Mouse (Mus musculus) midbrain, embryonic 14.5 days (tissue): ENCODE results near the gene Dact2. TPM values are rescaled to one million over a fixed set of nuclear protein-coding genes. Genes with fewer than 3 reads are reported as not detected.

Experiments
- ATAC-seq: fragments of 200-750 bp; cut with Nextera tagmentation; 2 replicates; pipeline ENCODE4 v1.8.0; 2017; ENCODE audit warnings: moderate number of reproducible peaks, moderate library complexity; ENCODE audit not compliant: low FRiP score, low TSS enrichment
- DNase-seq: peaks from one replicate; pipeline ENCODE4 v3.0.0-alpha.2; 2015
- H3K27ac ChIP-seq: fragments of 300-500 bp; sonication (generic); replicated peaks from 2 replicates; pipeline ENCODE4 v1.5.1; 2014; ENCODE audit warnings: mild to moderate bottlenecking, low read depth, low read length, moderate library complexity
- H3K27me3 ChIP-seq: fragments of 300-500 bp; sonication (generic); 2 replicates; pipeline ENCODE4 v1.6.1; 2014; ENCODE audit warnings: low read length, control low read depth, mixed read lengths; ENCODE audit not compliant: control insufficient read depth, insufficient read depth
- H3K36me3 ChIP-seq: fragments of 300-500 bp; sonication (generic); 2 replicates; pipeline ENCODE4 v1.6.1; 2014; ENCODE audit warnings: low read length, control low read depth; ENCODE audit not compliant: control insufficient read depth, insufficient read depth
- H3K4me1 ChIP-seq: fragments of 300-500 bp; sonication (generic); 2 replicates; pipeline ENCODE4 v1.6.1; 2014; ENCODE audit warnings: mild to moderate bottlenecking, antibody characterized with exemption, low read length, control low read depth; ENCODE audit not compliant: control insufficient read depth, insufficient read depth
- H3K4me2 ChIP-seq: fragments of 300-500 bp; sonication (generic); 2 replicates; pipeline ENCODE4 v1.6.1; 2014; ENCODE audit warnings: mild to moderate bottlenecking, low read length, moderate library complexity
- H3K4me3 ChIP-seq: fragments of 300-500 bp; sonication (generic); replicated peaks from 2 replicates; pipeline ENCODE4 v1.5.1; 2014; ENCODE audit warnings: low read depth, low read length
- H3K9ac ChIP-seq: fragments of 300-500 bp; sonication (generic); replicated peaks from 2 replicates; pipeline ENCODE4 v1.6.1; 2014; ENCODE audit warnings: mild to moderate bottlenecking, low read length, moderate library complexity
- H3K9me3 ChIP-seq: fragments of 300-500 bp; sonication (generic); 2 replicates; pipeline ENCODE4 v1.6.1; 2016; ENCODE audit warnings: low read length, control low read depth, mixed read lengths; ENCODE audit not compliant: control insufficient read depth
- WGBS: fragments of 180-500 bp; shearing (Covaris S2); extraction: QIAGEN DNeasy Blood & Tissue Kit; methylation state at CpG from one replicate; pipeline ENCODE4 v1.1.7; 2014; 5-methylcytosine and 5-hydroxymethylcytosine counted together
- polyA plus RNA-seq: library from polyadenylated mRNA; unstranded; fragments of >200 nt; fragmentation: Nextera tagmentation; extraction: Ambion mirVana; gene quantifications from 2 replicates; pipeline ENCODE4 v1.2.1, GENCODE M21; 2014

Dact2 gene
- polyA plus RNA-seq, 1 experiment from 2014 or later: 2.1 TPM

DNA sequence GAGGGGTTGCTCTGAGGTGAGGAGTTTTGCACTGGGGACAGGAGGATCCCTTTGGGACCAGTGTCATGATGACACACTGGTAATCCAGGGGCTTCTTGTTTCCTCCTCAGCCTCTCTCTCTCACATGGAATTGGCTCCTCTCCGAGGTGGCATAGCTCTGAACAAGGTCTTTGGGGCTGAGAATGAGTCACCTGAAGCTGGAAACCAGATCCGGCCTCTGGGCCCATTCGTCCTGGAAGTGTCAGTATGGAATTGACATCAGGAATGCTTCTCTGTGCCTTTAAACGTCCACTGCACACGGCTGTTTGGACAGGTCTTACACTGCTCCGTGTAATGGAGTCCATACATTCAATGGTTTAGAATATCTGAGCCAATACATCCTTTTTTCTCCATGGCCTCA, 33.0 kb upstream of the Dact2 start:
- H3K27me3 ChIP-seq: no peaks in the 10 kb centered on the region
- H3K27ac ChIP-seq: no peak overlapping the region
- no peaks in the 10 kb centered on the region for H3K9me3 ChIP-seq
- ATAC-seq (no peak), DNase-seq (no peak)
- no peak overlapping the region for H3K4me2 ChIP-seq
- H3K4me3 ChIP-seq: no peak overlapping the region
- H3K9ac ChIP-seq: no peak overlapping the region
- 89% methylated on average over 6 of the region's 6 CpGs for WGBS
- no peaks in the 10 kb centered on the region for H3K36me3 ChIP-seq
- H3K4me1 ChIP-seq: no peaks in the 10 kb centered on the region

- H3K4me1 ChIP-seq: no peaks in the 10 kb centered on the region
- no peak overlapping the region for H3K27ac ChIP-seq
- no peak for ATAC-seq
- H3K4me3 ChIP-seq: no peak overlapping the region
- DNase-seq: no peak
- 75% methylated on average over 12 of the region's 12 CpGs for WGBS
- no peaks in the 10 kb centered on the region for H3K36me3 ChIP-seq
- no peaks in the 10 kb centered on the region for H3K27me3 ChIP-seq
- H3K4me2 ChIP-seq: no peak overlapping the region
- no peak overlapping the region for H3K9ac ChIP-seq
- H3K9me3 ChIP-seq: no peaks in the 10 kb centered on the region
Observed at GRCm38 (mm10) chr17:14234774-14235389, 30.8 kb upstream of the Dact2 start.

DNA sequence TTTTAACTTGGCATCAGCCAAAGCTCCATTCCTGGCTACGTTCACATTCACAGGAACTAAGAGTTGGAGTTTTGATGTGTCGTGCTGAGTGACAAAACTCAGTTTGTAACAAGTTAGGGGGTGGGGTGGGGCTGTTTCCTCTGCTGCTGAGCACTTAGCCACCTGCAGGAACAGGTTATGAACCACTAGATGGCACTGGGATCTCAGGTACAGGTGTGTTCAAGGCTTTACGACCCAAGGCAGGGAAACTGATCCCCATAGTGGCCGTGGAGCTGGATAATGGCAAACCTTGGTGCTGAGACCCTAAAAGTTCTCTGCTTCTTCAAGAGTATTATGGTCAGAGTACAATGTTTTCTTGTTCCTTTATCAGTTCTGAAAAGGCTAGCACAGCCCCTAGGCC, 29.6 kb upstream of the Dact2 start:
- Histone ChIP-seq H3K27ac (no peak overlapping the region), H3K9ac (no peak overlapping the region), H3K36me3 (no peaks in the 10 kb centered on the region), H3K9me3 (no peaks in the 10 kb centered on the region), H3K4me1 (no peaks in the 10 kb centered on the region), H3K4me2 (no peak overlapping the region), H3K4me3 (no peak overlapping the region), H3K27me3 (no peaks in the 10 kb centered on the region)
- ATAC-seq (no peak), DNase-seq (no peak)
- WGBS: 59% methylated on average over 4 of the region's 4 CpGs

DNA sequence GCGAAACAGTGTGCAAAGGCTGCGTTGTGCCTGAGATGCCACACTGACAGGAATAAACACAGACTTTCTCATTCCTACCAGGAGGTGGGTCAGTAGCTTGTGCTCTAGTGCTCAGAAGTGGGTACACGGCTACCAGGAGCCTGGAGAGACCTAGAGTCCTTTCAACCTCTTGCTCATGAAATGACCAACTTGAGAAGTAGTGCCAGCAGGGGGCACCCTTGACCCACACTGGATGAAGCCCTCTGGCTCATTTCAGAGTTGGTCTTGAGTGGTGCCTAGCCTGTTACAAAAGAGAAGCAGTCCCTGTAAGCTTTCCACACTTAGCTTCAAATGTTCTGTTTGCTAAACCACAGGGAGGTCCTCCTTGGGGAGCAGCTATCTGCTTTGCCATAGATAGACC, 28.5 kb upstream of the Dact2 start:
- no peaks in the 10 kb centered on the region for H3K27me3 ChIP-seq

DNA sequence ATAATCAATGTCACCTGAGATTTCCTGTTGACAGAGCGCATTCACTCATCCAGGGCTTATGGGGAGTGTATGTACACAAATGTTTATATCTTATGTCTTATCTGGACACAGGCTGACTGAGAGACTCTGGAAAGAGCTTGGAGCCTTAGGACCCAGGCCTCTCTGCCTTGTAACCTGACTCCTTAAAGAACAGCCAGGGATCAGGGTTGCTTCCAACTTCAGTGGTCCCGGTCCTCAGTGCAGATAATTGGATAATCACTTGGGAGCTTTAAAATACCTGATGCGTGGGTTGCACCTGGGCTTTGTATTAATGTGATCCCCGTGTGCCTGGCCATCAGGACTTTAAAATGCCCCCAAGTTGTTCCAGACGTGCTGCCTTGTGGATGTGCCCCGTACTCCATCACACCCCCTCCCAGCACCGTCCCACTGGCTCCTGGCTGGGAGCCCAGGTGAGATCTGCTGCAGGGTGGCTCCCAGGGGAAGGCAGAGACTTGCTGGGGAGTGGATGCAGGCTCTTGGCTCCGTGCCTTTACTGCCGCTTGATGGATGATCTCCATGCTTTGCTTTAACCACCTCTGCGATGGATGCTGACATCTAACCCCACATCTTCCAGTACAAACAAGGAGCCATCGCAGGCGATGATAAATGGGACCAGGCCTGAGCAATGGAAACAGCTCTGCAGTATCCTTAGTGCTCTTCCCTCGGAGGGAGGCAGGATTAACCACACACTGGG, 26.8 kb upstream of the Dact2 start:
- Histone ChIP-seq H3K27ac (no peak overlapping the region), H3K36me3 (no peaks in the 10 kb centered on the region), H3K9me3 (no peaks in the 10 kb centered on the region), H3K9ac (no peak overlapping the region), H3K4me2 (no peak overlapping the region), H3K4me3 (no peak overlapping the region), H3K4me1 (no peaks in the 10 kb centered on the region), H3K27me3 (no peaks in the 10 kb centered on the region)
- no peak for DNase-seq
- 20% methylated on average over 13 of the region's 13 CpGs for WGBS
- no peak for ATAC-seq

More for the DNA sequence above, 28.5 kb upstream of the Dact2 start:
- ATAC-seq (no peak), DNase-seq (peak; percentile 89)
- Histone ChIP-seq H3K36me3 (no peaks in the 10 kb centered on the region), H3K4me2 (no peak overlapping the region), H3K27ac (no peak overlapping the region), H3K4me1 (no peaks in the 10 kb centered on the region), H3K9ac (no peak overlapping the region), H3K9me3 (no peaks in the 10 kb centered on the region), H3K4me3 (no peak overlapping the region)
- WGBS: 56% methylated on average over 3 of the region's 3 CpGs

- H3K36me3 ChIP-seq: no peaks in the 10 kb centered on the region
- no peaks in the 10 kb centered on the region for H3K9me3 ChIP-seq
- 87% methylated on average over 4 of the region's 4 CpGs for WGBS
- DNase-seq: no peak
- no peak for ATAC-seq
- H3K27ac ChIP-seq: no peak overlapping the region
- H3K27me3 ChIP-seq: no peaks in the 10 kb centered on the region
- no peak overlapping the region for H3K4me3 ChIP-seq
- no peak overlapping the region for H3K4me2 ChIP-seq
- no peaks in the 10 kb centered on the region for H3K4me1 ChIP-seq
- no peak overlapping the region for H3K9ac ChIP-seq
Observed at GRCm38 (mm10) chr17:14228381-14228780, 24.3 kb upstream of the Dact2 start.

DNA sequence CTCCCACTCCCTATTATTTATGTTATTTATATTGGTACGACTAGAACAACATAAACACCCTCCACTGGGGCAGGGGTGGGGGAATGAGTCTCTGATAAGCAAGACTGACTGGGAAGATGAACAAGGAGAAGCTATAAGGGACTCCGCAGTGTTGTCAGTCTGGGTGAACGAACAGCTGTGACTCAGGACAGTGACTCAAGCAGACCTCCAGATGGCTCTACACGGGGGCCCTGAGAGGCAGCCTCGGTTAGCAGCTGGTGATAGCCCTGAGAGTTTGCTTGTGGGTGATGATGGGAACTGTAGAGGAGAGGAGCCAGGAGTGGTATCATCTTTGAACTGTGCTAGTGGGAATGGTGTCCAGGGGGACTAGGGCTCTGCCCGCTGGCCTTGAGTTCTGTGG, 23.5 kb upstream of the Dact2 start:
- Histone ChIP-seq H3K27me3 (no peaks in the 10 kb centered on the region), H3K36me3 (no peaks in the 10 kb centered on the region), H3K27ac (no peak overlapping the region), H3K9ac (no peak overlapping the region), H3K4me3 (no peak overlapping the region), H3K4me1 (no peaks in the 10 kb centered on the region), H3K4me2 (no peak overlapping the region), H3K9me3 (no peaks in the 10 kb centered on the region)
- DNase-seq (no peak), ATAC-seq (no peak)
- 62% methylated on average over 6 of the region's 6 CpGs for WGBS

- Histone ChIP-seq H3K36me3 (no peaks in the 10 kb centered on the region), H3K4me2 (no peak overlapping the region), H3K4me1 (no peaks in the 10 kb centered on the region), H3K4me3 (no peak overlapping the region), H3K9me3 (no peaks in the 10 kb centered on the region), H3K27ac (no peak overlapping the region), H3K9ac (no peak overlapping the region), H3K27me3 (no peaks in the 10 kb centered on the region)
- DNase-seq (no peak), ATAC-seq (no peak)
- WGBS: 39% methylated on average over 4 of the region's 4 CpGs
Observed at GRCm38 (mm10) chr17:14226778-14227177, 22.7 kb upstream of the Dact2 start.

- Histone ChIP-seq H3K27me3 (no peaks in the 10 kb centered on the region), H3K4me1 (no peaks in the 10 kb centered on the region), H3K9ac (no peak overlapping the region), H3K27ac (no peak overlapping the region), H3K4me2 (no peak overlapping the region), H3K4me3 (no peak overlapping the region), H3K36me3 (no peaks in the 10 kb centered on the region), H3K9me3 (no peaks in the 10 kb centered on the region)
- WGBS: 80% methylated on average over 9 of the region's 9 CpGs
- ATAC-seq: no peak
- DNase-seq: no peak
Observed at GRCm38 (mm10) chr17:14225982-14226652, 22.0 kb upstream of the Dact2 start.
